Mouse (Mus musculus) stomach, embryonic 15.5 days (tissue): Measurements from ENCODE around the gene Nek9. TPM values are rescaled to one million over a fixed set of nuclear protein-coding genes. Genes with fewer than 3 reads are reported as not detected.

ENCODE experiments used
- ATAC-seq: fragments of 200-750 bp; cut with Nextera tagmentation; 2 replicates; pipeline ENCODE4 v1.8.0; 2017; ENCODE audit warnings: low read depth, moderate number of reproducible peaks, moderate TSS enrichment; ENCODE audit not compliant: insufficient read depth, low FRiP score
- H3K27ac ChIP-seq: fragments of 300-500 bp; sonication (generic); 2 replicates; pipeline ENCODE4 v1.5.1; 2015; ENCODE audit warnings: mild to moderate bottlenecking, inconsistent platforms
- H3K27me3 ChIP-seq: fragments of 300-500 bp; sonication (generic); replicated peaks from 2 replicates; pipeline ENCODE4 v1.6.1; 2015; ENCODE audit warnings: inconsistent platforms
- H3K36me3 ChIP-seq: fragments of 300-500 bp; sonication (generic); 2 replicates; pipeline ENCODE4 v1.6.1; 2015; ENCODE audit warnings: inconsistent platforms
- H3K4me1 ChIP-seq: fragments of 300-500 bp; sonication (generic); 2 replicates; pipeline ENCODE4 v1.6.1; 2015; ENCODE audit warnings: inconsistent platforms
- H3K4me2 ChIP-seq: fragments of 300-500 bp; sonication (generic); 2 replicates; pipeline ENCODE4 v1.6.1; 2015; ENCODE audit warnings: mild to moderate bottlenecking, inconsistent platforms
- H3K4me3 ChIP-seq: fragments of 300-500 bp; sonication (generic); replicated peaks from 2 replicates; pipeline ENCODE4 v1.5.1; 2015; ENCODE audit warnings: inconsistent platforms
- H3K9ac ChIP-seq: fragments of 300-500 bp; sonication (generic); 2 replicates; pipeline ENCODE4 v1.6.1; 2015; ENCODE audit warnings: inconsistent platforms
- H3K9me3 ChIP-seq: fragments of 300-500 bp; sonication (generic); 2 replicates; pipeline ENCODE4 v1.6.1; 2016; ENCODE audit warnings: inconsistent platforms
- WGBS: fragments of 180-500 bp; shearing (Covaris S2); methylation state at CpG from one replicate; pipeline ENCODE4 v1.1.7; 2015; 5-methylcytosine and 5-hydroxymethylcytosine counted together
- polyA plus RNA-seq: library from polyadenylated mRNA; unstranded; fragments of >200 nt; fragmentation: Nextera tagmentation; extraction: Ambion mirVana; gene quantifications from 2 replicates; pipeline ENCODE4 v1.2.1, GENCODE M21; 2015

The Nek9 gene
- 16.2 and 18.8 TPM in 2 replicates for polyA plus RNA-seq

- no peaks in the 10 kb centered on the region for H3K27me3 ChIP-seq
- peaks cover 6% of the 10 kb centered on the region; the same call in 1 of the 2 replicates for H3K36me3 ChIP-seq
- ATAC-seq: peak; percentile 77; the same call in 1 of the 2 replicates
- no peaks in the 10 kb centered on the region for H3K9me3 ChIP-seq
- peak within 1 kb of the TSS; percentile 81 for H3K4me2 ChIP-seq
- H3K4me1 ChIP-seq: peaks cover 3% of the 10 kb centered on the region; the same call in 1 of the 2 replicates
- H3K9ac ChIP-seq: peak within 1 kb of the TSS; percentile 91
- peak within 1 kb of the TSS; percentile 94 for H3K4me3 ChIP-seq
- under 1% methylated on average over 36 of the region's 36 CpGs for WGBS
- peak within 1 kb of the TSS; percentile 88 for H3K27ac ChIP-seq
These were observed at the start of gene Nek9 for GRCm38 (mm10) chr12:85339243-85339729. TSS of gene Nek9 (minus strand) at chr12:85339362.

GRCm38 (mm10) chr12:85385995-85386375 is 46.8 kb upstream of the Nek9 start:
- WGBS: 36% methylated on average over 5 of the region's 5 CpGs
- no peak overlapping the region for H3K4me2 ChIP-seq
- no peaks in the 10 kb centered on the region for H3K9me3 ChIP-seq
- no peak for ATAC-seq
- 0 out of 2 replicates have a peak, but pooled peaks cover 4% of the 10 kb centered on the region for H3K4me1 ChIP-seq
- H3K9ac ChIP-seq: no peak overlapping the region
- no peak overlapping the region for H3K27ac ChIP-seq
- no peaks in the 10 kb centered on the region for H3K27me3 ChIP-seq
- no peaks in the 10 kb centered on the region for H3K36me3 ChIP-seq
- H3K4me3 ChIP-seq: no peak overlapping the region

GRCm38 (mm10) chr12:85385329-85385994 is 46.3 kb upstream of the Nek9 start:
- Histone ChIP-seq H3K27ac (no peak overlapping the region), H3K36me3 (no peaks in the 10 kb centered on the region), H3K4me1 (0 out of 2 replicates have a peak, but pooled peaks cover 4% of the 10 kb centered on the region), H3K4me2 (no peak overlapping the region), H3K9me3 (no peaks in the 10 kb centered on the region), H3K9ac (no peak overlapping the region), H3K4me3 (no peak overlapping the region), H3K27me3 (no peaks in the 10 kb centered on the region)
- no peak for ATAC-seq
- 65% methylated on average over 10 of the region's 10 CpGs for WGBS

DNA sequence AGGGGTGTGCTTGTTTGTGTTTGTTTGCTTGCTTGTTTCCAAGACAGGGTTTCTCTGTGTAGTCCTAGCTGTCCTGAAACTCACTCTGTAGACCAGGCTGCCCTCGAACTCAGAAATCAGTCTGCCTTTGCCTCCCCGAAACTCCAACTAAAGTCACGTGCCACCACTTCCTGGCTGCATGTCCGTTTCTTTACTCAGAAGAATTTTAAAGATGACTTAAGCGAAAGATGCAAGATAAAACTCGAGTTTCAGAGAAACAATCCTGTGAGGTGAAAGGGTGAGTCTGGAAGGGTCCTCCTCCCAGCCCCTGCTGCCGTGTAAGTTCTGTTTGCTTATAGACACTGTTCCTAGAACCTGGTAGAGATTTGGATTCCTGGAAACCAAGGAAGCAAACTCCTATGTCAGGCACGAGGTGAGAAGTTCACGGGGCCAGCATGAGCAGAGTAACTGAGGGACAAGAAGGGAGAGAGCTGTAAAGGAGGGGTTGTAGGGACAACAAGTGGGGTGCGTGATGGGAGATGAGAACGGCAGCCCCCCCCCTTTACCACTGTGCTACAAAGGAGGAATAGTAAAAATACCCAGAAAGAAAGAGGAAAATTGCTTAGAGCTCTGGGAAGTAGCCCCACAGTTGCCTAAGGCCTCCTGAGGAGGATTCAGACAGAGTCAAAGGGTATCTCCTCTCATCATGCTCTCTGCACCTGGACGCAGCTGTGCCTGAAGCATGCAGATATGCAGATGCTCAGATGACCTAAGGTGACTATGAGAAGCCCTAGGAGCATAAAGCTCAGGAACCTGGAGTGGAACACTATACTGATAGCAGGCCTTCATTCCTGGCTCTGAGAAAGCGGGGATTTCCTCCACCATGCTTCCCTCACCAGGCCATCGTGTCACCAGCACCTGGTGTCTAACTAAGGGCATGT is 43.9 kb upstream of the Nek9 start:
- Histone ChIP-seq H3K9ac (no peak overlapping the region), H3K27me3 (no peaks in the 10 kb centered on the region), H3K4me1 (no peaks in the 10 kb centered on the region), H3K4me3 (no peak overlapping the region), H3K9me3 (no peaks in the 10 kb centered on the region), H3K4me2 (no peak overlapping the region), H3K27ac (no peak overlapping the region), H3K36me3 (no peaks in the 10 kb centered on the region)
- WGBS: 59% methylated on average over 14 of the region's 14 CpGs
- no peak for ATAC-seq

GRCm38 (mm10) chr12:85381570-85381969 is 42.4 kb upstream of the Nek9 start:
- H3K36me3 ChIP-seq: no peaks in the 10 kb centered on the region

DNA sequence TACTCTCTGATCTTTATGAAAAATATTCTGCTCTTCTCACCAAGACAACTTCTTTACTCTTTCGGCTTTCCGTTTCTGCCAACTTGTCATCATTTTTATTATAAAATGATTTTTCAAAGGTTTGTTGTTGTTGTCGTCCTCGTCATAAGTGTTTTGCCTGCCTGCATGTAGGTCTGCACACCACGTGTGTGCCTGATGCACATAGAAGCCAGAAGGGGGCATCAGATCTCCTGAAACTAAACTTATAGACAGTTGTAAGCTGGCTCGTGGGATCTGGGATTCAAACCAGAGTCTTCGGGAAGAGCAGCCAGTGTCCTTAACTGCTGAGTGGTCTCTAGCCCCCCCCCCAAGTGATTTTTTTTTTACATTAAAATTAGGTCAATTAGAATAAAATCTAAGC is 41.8 kb upstream of the Nek9 start:
- no peaks in the 10 kb centered on the region for H3K27me3 ChIP-seq
- H3K9ac ChIP-seq: no peak overlapping the region
- no peak for ATAC-seq
- H3K27ac ChIP-seq: no peak overlapping the region
- no peak overlapping the region for H3K4me2 ChIP-seq
- H3K4me3 ChIP-seq: no peak overlapping the region
- H3K4me1 ChIP-seq: no peaks in the 10 kb centered on the region
- no peaks in the 10 kb centered on the region for H3K9me3 ChIP-seq
- 77% methylated on average over 7 of the region's 7 CpGs for WGBS
- no peaks in the 10 kb centered on the region for H3K36me3 ChIP-seq

More at GRCm38 (mm10) chr12:85381570-85381969, 42.4 kb upstream of the Nek9 start:
- Histone ChIP-seq H3K4me1 (no peaks in the 10 kb centered on the region), H3K27ac (no peak overlapping the region), H3K9me3 (no peaks in the 10 kb centered on the region), H3K9ac (no peak overlapping the region), H3K4me3 (no peak overlapping the region), H3K27me3 (no peaks in the 10 kb centered on the region), H3K4me2 (no peak overlapping the region)
- ATAC-seq: no peak
- 75% methylated on average over 6 of the region's 6 CpGs for WGBS

DNA sequence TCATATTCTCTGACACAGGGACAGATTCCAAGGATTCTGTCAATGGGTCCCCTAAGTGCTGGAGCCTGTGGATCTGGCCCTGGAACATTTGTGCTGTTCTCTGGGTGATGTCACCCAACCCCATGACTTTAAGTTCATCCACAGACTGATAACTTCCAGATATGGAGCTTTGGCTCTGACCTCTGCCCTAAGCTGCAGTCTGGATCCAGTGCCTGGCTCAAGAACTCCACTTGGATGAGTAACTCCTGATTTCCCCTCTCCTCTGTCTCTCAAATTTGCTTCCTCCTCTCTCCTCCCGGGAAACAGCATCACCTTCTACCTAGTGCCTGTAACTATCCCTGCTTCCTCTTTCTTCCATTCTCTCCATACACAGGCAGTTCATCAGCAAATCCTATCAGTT is 41.1 kb upstream of the Nek9 start:
- Histone ChIP-seq H3K27ac (no peak overlapping the region), H3K4me3 (no peak overlapping the region), H3K36me3 (no peaks in the 10 kb centered on the region), H3K27me3 (no peaks in the 10 kb centered on the region), H3K4me2 (no peak overlapping the region), H3K4me1 (no peaks in the 10 kb centered on the region), H3K9ac (no peak overlapping the region), H3K9me3 (no peaks in the 10 kb centered on the region)
- no peak for ATAC-seq
- 57% methylated on average over 1 of the region's 1 CpGs for WGBS

DNA sequence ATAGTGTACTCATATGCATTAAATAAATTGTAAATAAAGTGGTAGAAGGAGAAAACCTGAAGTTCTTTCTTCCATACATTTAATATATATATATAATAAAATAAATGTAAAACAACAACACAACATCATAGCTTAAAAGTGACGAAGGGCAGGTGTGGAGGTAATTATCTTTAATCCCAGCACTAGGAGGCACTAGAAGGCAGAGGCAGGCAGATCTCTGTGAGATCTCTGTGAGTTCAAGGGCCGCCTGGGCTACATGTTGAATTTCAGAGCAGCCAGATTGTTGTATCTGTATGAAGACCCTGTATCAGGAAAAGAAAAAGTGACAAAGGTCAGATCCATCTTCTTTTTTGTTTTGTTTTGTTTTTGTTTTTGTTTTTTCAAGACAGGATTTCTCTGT is 39.1 kb upstream of the Nek9 start:
- ATAC-seq: no peak
- Histone ChIP-seq H3K9ac (no peak overlapping the region), H3K4me1 (no peaks in the 10 kb centered on the region), H3K27ac (no peak overlapping the region), H3K4me2 (no peak overlapping the region), H3K9me3 (no peaks in the 10 kb centered on the region), H3K36me3 (no peaks in the 10 kb centered on the region), H3K27me3 (no peaks in the 10 kb centered on the region), H3K4me3 (no peak overlapping the region)
- 84% methylated on average over 2 of the region's 2 CpGs for WGBS

DNA sequence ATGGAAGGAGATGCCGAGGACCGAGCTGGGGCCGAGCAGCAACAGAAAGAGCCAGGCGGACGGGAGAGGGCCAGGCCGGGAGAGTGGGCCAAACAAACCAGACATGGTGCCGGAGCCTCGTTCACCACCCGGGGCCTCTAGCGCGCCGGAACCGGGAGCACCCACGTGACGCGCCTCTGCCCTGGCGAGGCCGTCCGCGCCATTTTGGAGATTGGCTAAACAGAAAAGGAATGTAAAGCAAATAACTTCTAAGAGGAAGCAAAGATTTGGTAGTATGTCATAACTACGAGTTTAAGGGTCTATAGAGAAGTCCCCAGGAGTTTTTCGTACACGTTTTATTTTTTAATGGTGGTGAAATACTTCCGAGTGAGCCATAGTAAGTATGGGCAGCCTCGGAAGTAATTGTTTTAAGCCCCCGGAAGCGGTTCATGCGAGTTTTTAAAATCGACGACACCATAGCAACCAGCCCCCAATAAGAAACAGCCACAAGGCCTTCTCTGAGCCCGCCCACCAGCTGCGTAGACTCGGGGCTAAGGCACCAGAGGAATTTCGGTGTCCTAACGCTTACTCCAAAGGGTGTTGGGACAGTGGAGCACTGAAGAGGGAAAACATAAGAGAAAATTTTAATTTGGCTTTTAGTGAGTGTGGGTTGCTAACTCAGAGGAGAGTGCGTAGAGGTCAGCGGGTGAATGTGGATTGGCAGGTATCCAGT is 35.6 kb upstream of the Nek9 start, which contains the start of gene Tmed10:
Gene Tmed10, minus strand, starts transcription at position 287 of the 712 bp plus-strand sequence.
- no peaks in the 10 kb centered on the region for H3K36me3 ChIP-seq
- ATAC-seq: peak; percentile 92
- H3K4me1 ChIP-seq: peaks cover 10% of the 10 kb centered on the region
- peak within 1 kb of the TSS; percentile 85 for H3K27ac ChIP-seq
- H3K4me3 ChIP-seq: peak within 1 kb of the TSS; percentile 58
- H3K9me3 ChIP-seq: no peaks in the 10 kb centered on the region
- H3K9ac ChIP-seq: peak within 1 kb of the TSS; percentile 47
- peak within 1 kb of the TSS; percentile 58 for H3K4me2 ChIP-seq
- no peaks in the 10 kb centered on the region for H3K27me3 ChIP-seq
- under 1% methylated on average over 37 of the region's 37 CpGs for WGBS

- H3K36me3 ChIP-seq: no peaks in the 10 kb centered on the region
- H3K9me3 ChIP-seq: no peaks in the 10 kb centered on the region
- H3K27ac ChIP-seq: peak overlapping the region; percentile 85
- peak overlapping the region; percentile 58 for H3K4me3 ChIP-seq
- peaks cover 10% of the 10 kb centered on the region for H3K4me1 ChIP-seq
- H3K27me3 ChIP-seq: no peaks in the 10 kb centered on the region
- WGBS: under 1% methylated on average over 53 of the region's 53 CpGs
- H3K9ac ChIP-seq: peak overlapping the region; percentile 47
- peak overlapping the region; percentile 58 for H3K4me2 ChIP-seq
- peak; percentile 80 for ATAC-seq
These were observed 34.7 kb upstream of the Nek9 start for GRCm38 (mm10) chr12:85373591-85374560.
